Mouse (Mus musculus) hindbrain, embryonic 16.5 days (tissue): Measurements from ENCODE around the gene Xkr8. TPM values are rescaled to one million over a fixed set of nuclear protein-coding genes. Genes with fewer than 3 reads are reported as not detected.

Experiments
- ATAC-seq: fragments of 200-750 bp; cut with Nextera tagmentation; 2 replicates; pipeline ENCODE4 v1.8.0; 2017; ENCODE audit warnings: moderate TSS enrichment, moderate library complexity
- H3K27ac ChIP-seq: fragments of 300-500 bp; sonication (generic); 2 replicates; pipeline ENCODE4 v1.5.1; 2014; ENCODE audit warnings: low read depth, mild to moderate bottlenecking, control low read depth, low read length, moderate library complexity
- H3K27me3 ChIP-seq: fragments of 300-500 bp; sonication (generic); replicated peaks from 2 replicates; pipeline ENCODE4 v1.6.1; 2014; ENCODE audit warnings: low read length; ENCODE audit not compliant: control insufficient read depth, insufficient read depth
- H3K36me3 ChIP-seq: fragments of 300-500 bp; sonication (generic); 2 replicates; pipeline ENCODE4 v1.6.1; 2014; ENCODE audit warnings: mild to moderate bottlenecking, low read length, moderate library complexity, mixed read lengths; ENCODE audit not compliant: control insufficient read depth, insufficient read depth
- H3K4me1 ChIP-seq: fragments of 300-500 bp; sonication (generic); 2 replicates; pipeline ENCODE4 v1.6.1; 2014; ENCODE audit warnings: low read depth, low read length; ENCODE audit not compliant: control insufficient read depth, insufficient read depth
- H3K4me2 ChIP-seq: fragments of 300-500 bp; sonication (generic); 2 replicates; pipeline ENCODE4 v1.6.1; 2014; ENCODE audit warnings: mild to moderate bottlenecking, low read length, control low read depth, moderate library complexity
- H3K4me3 ChIP-seq: fragments of 300-500 bp; sonication (generic); 2 replicates; pipeline ENCODE4 v1.5.1; 2014; ENCODE audit warnings: mild to moderate bottlenecking, low read length, control low read depth, moderate library complexity
- H3K9ac ChIP-seq: fragments of 300-500 bp; sonication (generic); 2 replicates; pipeline ENCODE4 v1.6.1; 2014; ENCODE audit warnings: low read depth, mild to moderate bottlenecking, control low read depth, low read length, moderate library complexity
- H3K9me3 ChIP-seq: fragments of 300-500 bp; sonication (generic); 2 replicates; pipeline ENCODE4 v1.6.1; 2014; ENCODE audit warnings: mild to moderate bottlenecking, low read length, moderate library complexity; ENCODE audit not compliant: control insufficient read depth
- WGBS: fragments of 180-500 bp; shearing (Covaris S2); extraction: QIAGEN DNeasy Blood & Tissue Kit; methylation state at CpG from one replicate; pipeline ENCODE4 v1.1.7; 2014; 5-methylcytosine and 5-hydroxymethylcytosine counted together
- polyA plus RNA-seq: library from polyadenylated mRNA; unstranded; fragments of >200 nt; fragmentation: Nextera tagmentation; extraction: Ambion mirVana; gene quantifications from 2 replicates; pipeline ENCODE4 v1.2.1, GENCODE M21; 2015

The Xkr8 gene
- polyA plus RNA-seq, 1 experiment from 2014 or later = 6.4 TPM

GRCm38 (mm10) chr4:132718251-132718650, 14.1 kb downstream of the Xkr8 start:
- ATAC-seq = no peak
- 95% methylated on average over 1 of the region's 1 CpGs for WGBS
- Histone ChIP-seq H3K27me3 (no peaks in the 10 kb centered on the region), H3K36me3 (peaks cover 31% of the 10 kb centered on the region), H3K9ac (no peak overlapping the region), H3K27ac (no peak overlapping the region), H3K4me3 (no peak overlapping the region), H3K9me3 (no peaks in the 10 kb centered on the region), H3K4me2 (no peak overlapping the region), H3K4me1 (no peaks in the 10 kb centered on the region)

GRCm38 (mm10) chr4:132713181-132713580, 19.2 kb downstream of the Xkr8 start:
- Histone ChIP-seq H3K36me3 (peaks cover 46% of the 10 kb centered on the region), H3K27me3 (no peaks in the 10 kb centered on the region), H3K4me2 (no peak overlapping the region), H3K9me3 (no peaks in the 10 kb centered on the region), H3K4me3 (no peak overlapping the region), H3K4me1 (no peaks in the 10 kb centered on the region), H3K9ac (no peak overlapping the region), H3K27ac (no peak overlapping the region)
- no peak for ATAC-seq
- 97% methylated on average over 7 of the region's 7 CpGs for WGBS

GRCm38 (mm10) chr4:132706885-132707284, 25.5 kb downstream of the Xkr8 start:
- 97% methylated on average over 8 of the region's 8 CpGs for WGBS

GRCm38 (mm10) chr4:132702076-132702475, 30.3 kb downstream of the Xkr8 start:
- WGBS = over 99% methylated on average over 5 of the region's 5 CpGs
- H3K9me3 ChIP-seq = no peaks in the 10 kb centered on the region
- no peaks in the 10 kb centered on the region for H3K4me1 ChIP-seq
- no peak overlapping the region for H3K4me2 ChIP-seq
- H3K27ac ChIP-seq = no peak overlapping the region
- H3K36me3 ChIP-seq = peaks cover 22% of the 10 kb centered on the region; the same call in 1 of the 2 replicates
- no peak overlapping the region for H3K4me3 ChIP-seq
- H3K9ac ChIP-seq = no peak overlapping the region
- no peak for ATAC-seq
- no peaks in the 10 kb centered on the region for H3K27me3 ChIP-seq

More at GRCm38 (mm10) chr4:132706885-132707284, 25.5 kb downstream of the Xkr8 start:
- Histone ChIP-seq H3K27ac (no peak overlapping the region), H3K4me1 (no peaks in the 10 kb centered on the region), H3K9me3 (no peaks in the 10 kb centered on the region), H3K4me2 (no peak overlapping the region), H3K9ac (no peak overlapping the region), H3K36me3 (peaks cover 39% of the 10 kb centered on the region), H3K4me3 (no peak overlapping the region), H3K27me3 (no peaks in the 10 kb centered on the region)
- no peak for ATAC-seq

- WGBS = 94% methylated on average over 3 of the region's 3 CpGs
- H3K4me1 ChIP-seq = no peaks in the 10 kb centered on the region
- no peaks in the 10 kb centered on the region for H3K9me3 ChIP-seq
- no peak overlapping the region for H3K4me2 ChIP-seq
- H3K27ac ChIP-seq = no peak overlapping the region
- no peak for ATAC-seq
- no peak overlapping the region for H3K9ac ChIP-seq
- H3K4me3 ChIP-seq = no peak overlapping the region
- no peaks in the 10 kb centered on the region for H3K27me3 ChIP-seq
- H3K36me3 ChIP-seq = peaks cover 30% of the 10 kb centered on the region
These were observed 39.0 kb downstream of the Xkr8 start for GRCm38 (mm10) chr4:132693366-132693765.

- WGBS = 85% methylated on average over 2 of the region's 2 CpGs
- Histone ChIP-seq H3K4me2 (no peak overlapping the region), H3K9ac (no peak overlapping the region), H3K27ac (no peak overlapping the region), H3K36me3 (peaks cover 23% of the 10 kb centered on the region), H3K27me3 (no peaks in the 10 kb centered on the region), H3K4me1 (no peaks in the 10 kb centered on the region), H3K9me3 (no peaks in the 10 kb centered on the region), H3K4me3 (no peak overlapping the region)
- no peak for ATAC-seq
These were observed 42.7 kb downstream of the Xkr8 start for GRCm38 (mm10) chr4:132689634-132690033.

- Histone ChIP-seq H3K27me3 (no peaks in the 10 kb centered on the region), H3K4me2 (no peak overlapping the region), H3K9ac (no peak overlapping the region), H3K27ac (no peak overlapping the region), H3K9me3 (no peaks in the 10 kb centered on the region), H3K36me3 (peaks cover 26% of the 10 kb centered on the region), H3K4me1 (no peaks in the 10 kb centered on the region), H3K4me3 (no peak overlapping the region)
- no peak for ATAC-seq
- 91% methylated on average over 7 of the region's 7 CpGs for WGBS
These were observed 55.4 kb downstream of the Xkr8 start for GRCm38 (mm10) chr4:132676771-132677539.

Other genes with a start within 250 kb of the Xkr8 start
- gene Sesn2, start 222.0 kb downstream of the Xkr8 start, polyA plus RNA-seq = 13.3 and 14.6 TPM in 2 replicates
- 1,157 and 1,329 TPM in 2 replicates for gene Atpif1, start 198.9 kb downstream of the Xkr8 start, polyA plus RNA-seq
- 130 and 138 TPM in 2 replicates for gene Dnajc8, start 197.0 kb downstream of the Xkr8 start, polyA plus RNA-seq
- gene Ptafr, start 168.5 kb downstream of the Xkr8 start, polyA plus RNA-seq = 0.39 and 0.48 TPM in 2 replicates
- gene Eya3, start 93.6 kb downstream of the Xkr8 start, polyA plus RNA-seq = 9.5 and 12.1 TPM in 2 replicates
- 0.64 and 1.2 TPM in 2 replicates for gene Smpdl3b, start 24.7 kb upstream of the Xkr8 start, polyA plus RNA-seq
- 40.7 and 43.6 TPM in 2 replicates for gene Rpa2, start 35.8 kb upstream of the Xkr8 start, polyA plus RNA-seq
- 0.36 and 0.64 TPM in 2 replicates for gene Themis2, start 63.8 kb upstream of the Xkr8 start, polyA plus RNA-seq
- 58.3 and 59.4 TPM in 2 replicates for gene Ppp1r8, start 110.6 kb upstream of the Xkr8 start, polyA plus RNA-seq
- gene Stx12, start 152.0 kb upstream of the Xkr8 start, polyA plus RNA-seq = 151 and 156 TPM in 2 replicates
- gene Fam76a, start 190.0 kb upstream of the Xkr8 start, polyA plus RNA-seq = 33.5 and 40.6 TPM in 2 replicates
- 0.16 and 0.23 TPM in 2 replicates for gene Fgr, start 241.5 kb upstream of the Xkr8 start, polyA plus RNA-seq